Mouse (Mus musculus): ENCODE data around the gene Steap1. TPM values are rescaled to one million over a fixed set of nuclear protein-coding genes. Genes with fewer than 3 reads are reported as not detected.

Steap1 gene
- polyA plus RNA-seq, 1 experiment from 2014 or later: 2.9 TPM

- ATAC-seq (ENCODE audit: insufficient number of reproducible peaks, insufficient read depth, low FRiP score, low read depth): no peak
- Histone ChIP-seq H3K4me1 (ENCODE audit: control insufficient read depth in 2 of 2, insufficient read depth in 2 of 2, low read length in 2 of 2) (no peaks in the 10 kb centered on the region; a peak in 1 of 4 replicates), H3K27me3 (ENCODE audit: control insufficient read depth, insufficient read depth, low read length) (no peaks in the 10 kb centered on the region), H3K36me3 (ENCODE audit: control insufficient read depth, insufficient read depth, low read length) (no peaks in the 10 kb centered on the region), H3K9me3 (ENCODE audit: control insufficient read depth, low read length) (no peaks in the 10 kb centered on the region), H3K4me3 (ENCODE audit: control insufficient read depth in 1 of 2, insufficient read depth in 1 of 2, low read depth in 1 of 2, low read length in 2 of 2) (no peak overlapping the region), H3K27ac (replicated peaks in 1 of 2; ENCODE audit: control insufficient read depth in 1 of 2, insufficient read depth in 1 of 2, low read depth in 2 of 2, low read length in 2 of 2) (no peak overlapping the region), H3K4me2 (ENCODE audit: low read length) (no peak overlapping the region), H3K9ac (ENCODE audit: low read length) (no peak overlapping the region)
- WGBS: 91% methylated on average over 5 of the region's 5 CpGs
These were observed 53.7 kb downstream of the Steap1 start for GRCm38 (mm10) chr5:5695401-5695942.

DNA sequence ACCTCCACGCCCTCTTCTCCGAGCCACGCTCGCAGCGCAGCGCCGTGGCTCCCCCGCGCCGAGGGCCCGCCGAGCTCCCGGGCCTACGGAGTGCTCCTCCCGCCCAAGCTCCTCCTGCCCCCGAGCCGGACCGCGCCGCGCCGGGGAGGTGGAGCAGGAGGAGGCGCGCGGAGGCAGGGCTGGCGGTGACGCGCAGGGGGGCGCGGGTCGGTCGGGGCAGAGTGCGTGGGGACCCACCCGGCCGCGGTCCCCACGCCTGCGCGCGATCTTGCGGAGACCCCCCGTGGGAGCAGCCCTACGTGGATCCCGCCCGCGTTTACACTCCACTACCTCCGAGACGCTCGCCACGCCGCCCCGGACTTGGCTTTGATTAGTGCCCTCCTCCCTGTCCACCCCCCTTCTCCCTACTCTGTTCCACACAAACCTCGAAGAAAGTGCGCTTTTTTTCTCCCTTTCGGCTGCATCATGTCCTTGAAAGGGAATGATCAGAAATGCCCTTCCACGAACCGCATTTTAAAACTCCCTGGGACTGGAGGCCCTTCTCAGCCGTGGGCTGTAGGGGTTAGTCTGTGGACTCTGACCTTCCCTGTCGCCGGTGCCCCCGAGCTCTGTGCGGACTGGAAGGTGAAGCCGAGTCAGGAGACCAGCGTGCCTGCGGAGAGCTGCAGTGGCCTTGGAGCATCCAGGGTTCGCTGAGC lies 55.0 kb downstream of the Steap1 start, which contains the start of gene Steap2:
Gene Steap2 (minus strand): TSS at position 623 of the 698 bp plus-strand sequence.
- ATAC-seq (ENCODE audit: insufficient number of reproducible peaks, insufficient read depth, low FRiP score, low read depth): peak; percentile 88
- Histone ChIP-seq H3K27me3 (ENCODE audit: control insufficient read depth, insufficient read depth, low read length) (no peaks in the 10 kb centered on the region), H3K9me3 (ENCODE audit: control insufficient read depth, low read length) (no peaks in the 10 kb centered on the region), H3K4me2 (ENCODE audit: low read length) (peak within 1 kb of the TSS; percentile 88), H3K36me3 (ENCODE audit: control insufficient read depth, insufficient read depth, low read length) (no peaks in the 10 kb centered on the region), H3K9ac (ENCODE audit: low read length) (peak within 1 kb of the TSS; percentile 84), H3K4me1 (ENCODE audit: control insufficient read depth in 2 of 2, insufficient read depth in 2 of 2, low read length in 2 of 2) (no peaks in the 10 kb centered on the region; a peak in 1 of 4 replicates), H3K27ac (replicated peaks in 1 of 2; ENCODE audit: control insufficient read depth in 1 of 2, insufficient read depth in 1 of 2, low read depth in 2 of 2, low read length in 2 of 2) (no peak within 1 kb of the TSS), H3K4me3 (ENCODE audit: control insufficient read depth in 1 of 2, insufficient read depth in 1 of 2, low read depth in 1 of 2, low read length in 2 of 2) (peak within 1 kb of the TSS; percentile 60 to 94)
- WGBS: under 1% methylated on average over 60 of the region's 66 CpGs

DNA sequence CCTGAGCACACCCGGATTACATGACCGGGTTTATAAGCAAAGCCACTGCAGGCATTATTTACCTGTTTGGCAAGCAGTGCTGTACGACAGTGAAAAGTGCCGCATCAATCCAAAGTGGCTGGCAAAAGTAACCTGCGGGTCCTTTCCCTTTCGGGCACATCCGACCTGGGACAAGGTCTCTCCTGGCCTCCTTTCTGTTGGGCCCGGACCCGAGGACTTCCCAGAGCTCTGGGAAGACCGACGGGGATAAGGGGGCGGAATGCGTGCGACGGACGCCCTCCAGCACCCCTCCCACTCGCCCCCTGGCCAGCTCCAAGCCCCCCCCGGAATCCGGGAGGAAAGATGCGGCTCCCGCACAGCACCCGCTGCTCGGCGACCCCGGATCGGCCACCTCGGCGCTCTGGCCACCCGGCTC lies 55.6 kb downstream of the Steap1 start:
- peak; percentile 68 for ATAC-seq (ENCODE audit: insufficient number of reproducible peaks, insufficient read depth, low FRiP score, low read depth)
- H3K27ac ChIP-seq (replicated peaks in 1 of 2; ENCODE audit: control insufficient read depth in 1 of 2, insufficient read depth in 1 of 2, low read depth in 2 of 2, low read length in 2 of 2): no peak overlapping the region
- no peaks in the 10 kb centered on the region for H3K36me3 ChIP-seq (ENCODE audit: control insufficient read depth, insufficient read depth, low read length)
- peak overlapping the region; percentile 84 for H3K9ac ChIP-seq (ENCODE audit: low read length)
- WGBS: under 1% methylated on average over 28 of the region's 29 CpGs
- no peaks in the 10 kb centered on the region for H3K27me3 ChIP-seq (ENCODE audit: control insufficient read depth, insufficient read depth, low read length)
- H3K4me2 ChIP-seq (ENCODE audit: low read length): peak overlapping the region; percentile 88
- H3K9me3 ChIP-seq (ENCODE audit: control insufficient read depth, low read length): no peaks in the 10 kb centered on the region
- H3K4me1 ChIP-seq (ENCODE audit: control insufficient read depth in 2 of 2, insufficient read depth in 2 of 2, low read length in 2 of 2): no peaks in the 10 kb centered on the region; a peak in 1 of 4 replicates
- peak overlapping the region; percentile 60 to 94 for H3K4me3 ChIP-seq (ENCODE audit: control insufficient read depth in 1 of 2, insufficient read depth in 1 of 2, low read depth in 1 of 2, low read length in 2 of 2)

GRCm38 (mm10) chr5:5692167-5692738 lies 56.9 kb downstream of the Steap1 start:
- Histone ChIP-seq H3K4me1 (ENCODE audit: control insufficient read depth in 2 of 2, insufficient read depth in 2 of 2, low read length in 2 of 2) (peaks cover 0 to 6% of the 10 kb centered on the region in 2 experiments; a peak in 2 of 4 replicates), H3K9ac (ENCODE audit: low read length) (no peak overlapping the region), H3K36me3 (ENCODE audit: control insufficient read depth, insufficient read depth, low read length) (no peaks in the 10 kb centered on the region), H3K27ac (replicated peaks in 1 of 2; ENCODE audit: control insufficient read depth in 1 of 2, insufficient read depth in 1 of 2, low read depth in 2 of 2, low read length in 2 of 2) (no peak overlapping the region), H3K27me3 (ENCODE audit: control insufficient read depth, insufficient read depth, low read length) (no peaks in the 10 kb centered on the region), H3K9me3 (ENCODE audit: control insufficient read depth, low read length) (no peaks in the 10 kb centered on the region), H3K4me2 (ENCODE audit: low read length) (no peak overlapping the region), H3K4me3 (ENCODE audit: control insufficient read depth in 1 of 2, insufficient read depth in 1 of 2, low read depth in 1 of 2, low read length in 2 of 2) (no peak overlapping the region)
- 57% methylated on average over 4 of the region's 4 CpGs for WGBS
- no peak for ATAC-seq (ENCODE audit: insufficient number of reproducible peaks, insufficient read depth, low FRiP score, low read depth)

- H3K9ac ChIP-seq (ENCODE audit: low read length): no peak overlapping the region
- H3K4me2 ChIP-seq (ENCODE audit: low read length): no peak overlapping the region
- no peak overlapping the region for H3K4me3 ChIP-seq (ENCODE audit: control insufficient read depth in 1 of 2, insufficient read depth in 1 of 2, low read depth in 1 of 2, low read length in 2 of 2)
- no peak for ATAC-seq (ENCODE audit: insufficient number of reproducible peaks, insufficient read depth, low FRiP score, low read depth)
- no peaks in the 10 kb centered on the region for H3K36me3 ChIP-seq (ENCODE audit: control insufficient read depth, insufficient read depth, low read length)
- WGBS: 72% methylated on average over 8 of the region's 8 CpGs
- no peaks in the 10 kb centered on the region for H3K27me3 ChIP-seq (ENCODE audit: control insufficient read depth, insufficient read depth, low read length)
- H3K4me1 ChIP-seq (ENCODE audit: control insufficient read depth in 2 of 2, insufficient read depth in 2 of 2, low read length in 2 of 2): peaks cover 0 to 13% of the 10 kb centered on the region in 2 experiments; a peak in 2 of 4 replicates
- H3K27ac ChIP-seq (replicated peaks in 1 of 2; ENCODE audit: control insufficient read depth in 1 of 2, insufficient read depth in 1 of 2, low read depth in 2 of 2, low read length in 2 of 2): no peak overlapping the region
- H3K9me3 ChIP-seq (ENCODE audit: control insufficient read depth, low read length): no peaks in the 10 kb centered on the region
These were observed 60.1 kb downstream of the Steap1 start for GRCm38 (mm10) chr5:5688945-5689540.

GRCm38 (mm10) chr5:5688228-5688627 lies 60.9 kb downstream of the Steap1 start:
- H3K4me2 ChIP-seq (ENCODE audit: low read length): no peak overlapping the region
- 52% methylated on average over 6 of the region's 6 CpGs for WGBS
- H3K4me3 ChIP-seq (ENCODE audit: control insufficient read depth in 1 of 2, insufficient read depth in 1 of 2, low read depth in 1 of 2, low read length in 2 of 2): no peak overlapping the region
- H3K27ac ChIP-seq (replicated peaks in 1 of 2; ENCODE audit: control insufficient read depth in 1 of 2, insufficient read depth in 1 of 2, low read depth in 2 of 2, low read length in 2 of 2): no peak overlapping the region
- no peaks in the 10 kb centered on the region for H3K27me3 ChIP-seq (ENCODE audit: control insufficient read depth, insufficient read depth, low read length)
- peaks cover 0 to 13% of the 10 kb centered on the region in 2 experiments; a peak in 2 of 4 replicates for H3K4me1 ChIP-seq (ENCODE audit: control insufficient read depth in 2 of 2, insufficient read depth in 2 of 2, low read length in 2 of 2)
- no peaks in the 10 kb centered on the region for H3K9me3 ChIP-seq (ENCODE audit: control insufficient read depth, low read length)
- H3K36me3 ChIP-seq (ENCODE audit: control insufficient read depth, insufficient read depth, low read length): no peaks in the 10 kb centered on the region
- ATAC-seq (ENCODE audit: insufficient number of reproducible peaks, insufficient read depth, low FRiP score, low read depth): no peak
- H3K9ac ChIP-seq (ENCODE audit: low read length): no peak overlapping the region

GRCm38 (mm10) chr5:5686973-5687372 lies 62.2 kb downstream of the Steap1 start:
- no peak overlapping the region for H3K27ac ChIP-seq (replicated peaks in 1 of 2; ENCODE audit: control insufficient read depth in 1 of 2, insufficient read depth in 1 of 2, low read depth in 2 of 2, low read length in 2 of 2)
- H3K9me3 ChIP-seq (ENCODE audit: control insufficient read depth, low read length): no peaks in the 10 kb centered on the region
- no peaks in the 10 kb centered on the region for H3K36me3 ChIP-seq (ENCODE audit: control insufficient read depth, insufficient read depth, low read length)
- H3K9ac ChIP-seq (ENCODE audit: low read length): no peak overlapping the region
- peaks cover 0 to 13% of the 10 kb centered on the region in 2 experiments; a peak in 2 of 4 replicates for H3K4me1 ChIP-seq (ENCODE audit: control insufficient read depth in 2 of 2, insufficient read depth in 2 of 2, low read length in 2 of 2)
- WGBS: 4% methylated on average over 1 of the region's 1 CpGs
- H3K27me3 ChIP-seq (ENCODE audit: control insufficient read depth, insufficient read depth, low read length): no peaks in the 10 kb centered on the region
- H3K4me2 ChIP-seq (ENCODE audit: low read length): no peak overlapping the region
- ATAC-seq (ENCODE audit: insufficient number of reproducible peaks, insufficient read depth, low FRiP score, low read depth): no peak
- H3K4me3 ChIP-seq (ENCODE audit: control insufficient read depth in 1 of 2, insufficient read depth in 1 of 2, low read depth in 1 of 2, low read length in 2 of 2): no peak overlapping the region
